Mouse (Mus musculus): ENCODE data around the gene Hacd2. TPM values are rescaled to one million over a fixed set of nuclear protein-coding genes. Genes with fewer than 3 reads are reported as not detected.

The Hacd2 gene
- polyA plus RNA-seq, 1 experiment from 2014 or later = 55.5 TPM

- H3K4me3 ChIP-seq = no peak overlapping the region
- no peaks in the 10 kb centered on the region for H3K27me3 ChIP-seq
- H3K4me1 ChIP-seq = peaks cover 4% of the 10 kb centered on the region; the same call in 1 of the 2 replicates
- ATAC-seq (ENCODE audit: insufficient number of reproducible peaks, insufficient read depth, low FRiP score, low TSS enrichment) = no peak
- 90% methylated on average over 5 of the region's 5 CpGs for WGBS
- 0 out of 2 replicates have a peak, but pooled peaks cover 4% of the 10 kb centered on the region for H3K36me3 ChIP-seq
- no peak overlapping the region for H3K27ac ChIP-seq
- no peaks in the 10 kb centered on the region for H3K9me3 ChIP-seq
- no peak overlapping the region for H3K4me2 ChIP-seq (replicated peaks)
- H3K9ac ChIP-seq = no peak overlapping the region
Observed at GRCm38 (mm10) chr16:35036754-35037153, 14.5 kb downstream of the Hacd2 start.

- Histone ChIP-seq H3K36me3 (0 out of 2 replicates have a peak, but pooled peaks cover 4% of the 10 kb centered on the region), H3K4me1 (peaks cover 4% of the 10 kb centered on the region; the same call in 1 of the 2 replicates), H3K9me3 (no peaks in the 10 kb centered on the region), H3K27me3 (no peaks in the 10 kb centered on the region), H3K9ac (no peak overlapping the region), H3K4me2 (replicated peaks) (no peak overlapping the region), H3K27ac (no peak overlapping the region), H3K4me3 (no peak overlapping the region)
- WGBS = 23% methylated on average over 4 of the region's 4 CpGs
- ATAC-seq (ENCODE audit: insufficient number of reproducible peaks, insufficient read depth, low FRiP score, low TSS enrichment) = no peak
Observed at GRCm38 (mm10) chr16:35038343-35039057, 16.3 kb downstream of the Hacd2 start.

GRCm38 (mm10) chr16:35040154-35040553 is 17.9 kb downstream of the Hacd2 start:
- Histone ChIP-seq H3K4me1 (peaks cover 4% of the 10 kb centered on the region; the same call in 1 of the 2 replicates), H3K4me2 (replicated peaks) (no peak overlapping the region), H3K36me3 (0 out of 2 replicates have a peak, but pooled peaks cover 4% of the 10 kb centered on the region), H3K9me3 (no peaks in the 10 kb centered on the region), H3K9ac (no peak overlapping the region), H3K27me3 (no peaks in the 10 kb centered on the region), H3K4me3 (no peak overlapping the region), H3K27ac (no peak overlapping the region)
- no peak for ATAC-seq (ENCODE audit: insufficient number of reproducible peaks, insufficient read depth, low FRiP score, low TSS enrichment)
- WGBS = 33% methylated on average over 1 of the region's 1 CpGs

GRCm38 (mm10) chr16:35041001-35041400 is 18.8 kb downstream of the Hacd2 start:
- H3K27ac ChIP-seq = no peak overlapping the region
- peaks cover 4% of the 10 kb centered on the region; the same call in 1 of the 2 replicates for H3K4me1 ChIP-seq
- ATAC-seq (ENCODE audit: insufficient number of reproducible peaks, insufficient read depth, low FRiP score, low TSS enrichment) = no peak
- 77% methylated on average over 7 of the region's 7 CpGs for WGBS
- H3K9ac ChIP-seq = no peak overlapping the region
- H3K27me3 ChIP-seq = no peaks in the 10 kb centered on the region
- H3K36me3 ChIP-seq = 0 out of 2 replicates have a peak, but pooled peaks cover 4% of the 10 kb centered on the region
- no peak overlapping the region for H3K4me2 ChIP-seq (replicated peaks)
- no peak overlapping the region for H3K4me3 ChIP-seq
- H3K9me3 ChIP-seq = no peaks in the 10 kb centered on the region

GRCm38 (mm10) chr16:35046081-35046775 is 24.0 kb downstream of the Hacd2 start:
- Histone ChIP-seq H3K27me3 (no peaks in the 10 kb centered on the region), H3K4me2 (replicated peaks) (no peak overlapping the region), H3K36me3 (no peaks in the 10 kb centered on the region), H3K9ac (no peak overlapping the region), H3K4me3 (no peak overlapping the region), H3K27ac (no peak overlapping the region), H3K4me1 (peaks cover 3% of the 10 kb centered on the region; the same call in 1 of the 2 replicates), H3K9me3 (no peaks in the 10 kb centered on the region)
- WGBS = 83% methylated on average over 6 of the region's 6 CpGs
- no peak for ATAC-seq (ENCODE audit: insufficient number of reproducible peaks, insufficient read depth, low FRiP score, low TSS enrichment)

- H3K27me3 ChIP-seq = no peaks in the 10 kb centered on the region
- no peak for ATAC-seq (ENCODE audit: insufficient number of reproducible peaks, insufficient read depth, low FRiP score, low TSS enrichment)
- no peaks in the 10 kb centered on the region for H3K36me3 ChIP-seq
- H3K4me2 ChIP-seq (replicated peaks) = no peak overlapping the region
- peaks cover 3% of the 10 kb centered on the region; the same call in 1 of the 2 replicates for H3K4me1 ChIP-seq
- H3K9me3 ChIP-seq = no peaks in the 10 kb centered on the region
- no peak overlapping the region for H3K4me3 ChIP-seq
- 91% methylated on average over 6 of the region's 6 CpGs for WGBS
- no peak overlapping the region for H3K9ac ChIP-seq
- H3K27ac ChIP-seq = no peak overlapping the region
Observed at GRCm38 (mm10) chr16:35047272-35047969, 25.2 kb downstream of the Hacd2 start.

GRCm38 (mm10) chr16:35051066-35051465 is 28.8 kb downstream of the Hacd2 start:
- peaks cover 3% of the 10 kb centered on the region; the same call in 1 of the 2 replicates for H3K4me1 ChIP-seq
- no peaks in the 10 kb centered on the region for H3K36me3 ChIP-seq
- no peak overlapping the region for H3K27ac ChIP-seq
- WGBS = 51% methylated on average over 5 of the region's 5 CpGs
- no peak overlapping the region for H3K4me3 ChIP-seq
- no peaks in the 10 kb centered on the region for H3K27me3 ChIP-seq
- no peak overlapping the region for H3K4me2 ChIP-seq (replicated peaks)
- no peak for ATAC-seq (ENCODE audit: insufficient number of reproducible peaks, insufficient read depth, low FRiP score, low TSS enrichment)
- no peak overlapping the region for H3K9ac ChIP-seq
- H3K9me3 ChIP-seq = no peaks in the 10 kb centered on the region

GRCm38 (mm10) chr16:35052191-35052590 is 30.0 kb downstream of the Hacd2 start:
- 88% methylated on average over 1 of the region's 1 CpGs for WGBS

GRCm38 (mm10) chr16:35054432-35055193 is 32.4 kb downstream of the Hacd2 start:
- no peak for ATAC-seq (ENCODE audit: insufficient number of reproducible peaks, insufficient read depth, low FRiP score, low TSS enrichment)
- Histone ChIP-seq H3K9me3 (no peaks in the 10 kb centered on the region), H3K27me3 (no peaks in the 10 kb centered on the region), H3K9ac (no peak overlapping the region), H3K36me3 (no peaks in the 10 kb centered on the region), H3K27ac (no peak overlapping the region), H3K4me1 (peaks cover 3% of the 10 kb centered on the region; the same call in 1 of the 2 replicates), H3K4me2 (replicated peaks) (no peak overlapping the region), H3K4me3 (no peak overlapping the region)
- 88% methylated on average over 8 of the region's 8 CpGs for WGBS

More at GRCm38 (mm10) chr16:35052191-35052590, 30.0 kb downstream of the Hacd2 start:
- no peaks in the 10 kb centered on the region for H3K36me3 ChIP-seq
- H3K4me3 ChIP-seq = no peak overlapping the region
- no peak overlapping the region for H3K9ac ChIP-seq
- no peaks in the 10 kb centered on the region for H3K9me3 ChIP-seq
- ATAC-seq (ENCODE audit: insufficient number of reproducible peaks, insufficient read depth, low FRiP score, low TSS enrichment) = no peak
- H3K4me2 ChIP-seq (replicated peaks) = no peak overlapping the region
- no peaks in the 10 kb centered on the region for H3K27me3 ChIP-seq
- peaks cover 3% of the 10 kb centered on the region; the same call in 1 of the 2 replicates for H3K4me1 ChIP-seq
- no peak overlapping the region for H3K27ac ChIP-seq

- no peaks in the 10 kb centered on the region for H3K27me3 ChIP-seq
- peaks cover 3% of the 10 kb centered on the region; the same call in 1 of the 2 replicates for H3K4me1 ChIP-seq
- WGBS = 81% methylated on average over 1 of the region's 1 CpGs
- ATAC-seq (ENCODE audit: insufficient number of reproducible peaks, insufficient read depth, low FRiP score, low TSS enrichment) = no peak
- no peaks in the 10 kb centered on the region for H3K36me3 ChIP-seq
- no peak overlapping the region for H3K4me2 ChIP-seq (replicated peaks)
- no peaks in the 10 kb centered on the region for H3K9me3 ChIP-seq
- H3K4me3 ChIP-seq = no peak overlapping the region
- H3K9ac ChIP-seq = no peak overlapping the region
- no peak overlapping the region for H3K27ac ChIP-seq
Observed at GRCm38 (mm10) chr16:35055194-35055506, 32.9 kb downstream of the Hacd2 start.

- Histone ChIP-seq H3K36me3 (no peaks in the 10 kb centered on the region), H3K27me3 (no peaks in the 10 kb centered on the region)
Observed at GRCm38 (mm10) chr16:35055861-35056260, 33.6 kb downstream of the Hacd2 start.

More at GRCm38 (mm10) chr16:35055861-35056260, 33.6 kb downstream of the Hacd2 start:
- WGBS = 92% methylated on average over 1 of the region's 1 CpGs
- Histone ChIP-seq H3K9me3 (no peaks in the 10 kb centered on the region), H3K9ac (no peak overlapping the region), H3K27ac (no peak overlapping the region), H3K4me1 (peaks cover 3% of the 10 kb centered on the region; the same call in 1 of the 2 replicates), H3K4me2 (replicated peaks) (no peak overlapping the region), H3K4me3 (no peak overlapping the region)
- ATAC-seq (ENCODE audit: insufficient number of reproducible peaks, insufficient read depth, low FRiP score, low TSS enrichment) = no peak
